Mouse (Mus musculus): ENCODE results near the gene Ypel2.

Ypel2 gene

DNA sequence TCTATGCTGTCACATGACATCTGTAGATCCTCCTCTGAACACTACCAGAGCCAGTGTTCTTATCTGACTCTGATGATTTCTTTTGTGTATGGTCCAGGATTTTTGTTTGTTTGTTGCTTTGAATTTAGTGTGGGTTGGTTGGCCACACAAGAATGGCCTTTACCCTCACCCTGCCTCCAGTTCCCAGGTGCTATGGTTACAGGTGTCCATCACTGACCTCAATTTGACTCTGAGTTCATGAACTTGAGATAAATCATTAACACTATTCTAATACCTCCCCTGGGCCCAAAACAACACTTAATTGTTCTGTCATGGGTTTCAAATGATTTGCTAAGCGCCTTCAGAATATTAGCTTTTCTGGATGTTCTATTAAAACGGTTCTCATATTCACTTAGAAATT, 61.3 kb downstream of the Ypel2 start:
- no peak for DNase-seq (ENCODE audit: low spot score in 2 of 2)

DNA sequence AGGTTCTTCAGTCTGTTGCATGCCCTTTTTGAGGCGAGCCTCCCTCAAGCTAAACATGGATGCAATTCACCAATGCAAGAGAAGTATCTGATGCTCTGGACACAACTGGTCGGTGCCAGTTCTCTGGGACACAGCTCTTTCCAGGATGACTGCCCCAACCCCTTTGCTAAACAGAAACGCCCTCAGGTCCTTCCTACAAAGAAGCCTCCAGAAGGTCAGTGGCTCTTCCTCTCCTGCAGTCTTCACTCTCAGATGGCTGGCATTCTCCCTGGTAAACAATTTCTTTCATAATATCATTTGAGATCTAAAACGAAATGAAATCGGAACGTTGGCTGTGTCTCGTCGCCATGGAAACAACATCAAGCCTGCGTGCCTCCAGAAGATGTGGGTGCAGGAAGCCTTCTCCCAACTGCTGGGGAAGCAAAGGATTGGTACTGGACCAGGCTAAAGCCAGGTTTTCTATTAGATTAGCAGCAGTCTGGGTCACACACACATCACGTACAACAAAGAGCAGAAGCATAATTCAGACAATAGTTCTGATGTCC, 62.8 kb downstream of the Ypel2 start:
- DNase-seq (ENCODE audit: low spot score in 2 of 2), result no peak

DNA sequence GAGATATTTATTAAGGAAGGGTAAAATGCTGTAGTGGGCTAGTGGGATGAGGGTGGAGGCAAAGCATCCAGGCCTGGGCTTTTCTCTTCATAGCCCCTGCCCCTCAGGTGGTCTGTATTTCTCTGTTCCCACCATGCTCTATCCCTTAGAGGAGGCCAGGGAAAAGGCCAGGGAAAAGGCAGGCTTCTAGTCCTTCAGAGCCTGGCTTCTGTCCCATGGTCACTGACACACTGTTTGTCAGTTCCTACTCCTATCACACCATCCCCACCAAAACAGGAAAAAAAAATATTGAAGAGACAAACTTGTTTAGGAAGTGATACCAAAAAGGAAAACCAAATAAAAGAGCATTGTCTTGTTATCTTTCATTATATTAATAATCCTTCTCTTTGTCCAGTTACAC, 63.5 kb downstream of the Ypel2 start:
- no peak for DNase-seq (ENCODE audit: low spot score in 2 of 2)

DNA sequence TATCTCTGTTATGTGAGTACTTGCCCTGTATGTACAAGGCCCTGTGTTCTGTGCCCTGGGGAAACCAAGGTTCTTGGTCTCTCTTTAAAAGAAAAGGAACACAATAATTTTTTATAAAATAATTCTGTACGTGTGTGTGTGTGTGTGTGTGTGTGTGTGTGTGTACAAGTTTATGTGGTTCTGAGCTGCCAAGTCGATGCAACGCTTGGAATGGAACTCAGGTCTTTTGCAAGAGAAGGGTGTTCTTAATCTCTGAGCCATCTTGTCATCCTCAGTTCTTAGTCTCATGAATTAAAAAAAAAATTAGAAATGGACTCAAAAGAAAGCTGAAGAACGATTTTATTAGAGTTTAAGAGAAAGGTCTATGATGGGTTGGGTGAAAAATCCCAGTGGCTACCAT, 64.0 kb downstream of the Ypel2 start:
- no peak for DNase-seq (ENCODE audit: low spot score in 2 of 2)

DNA sequence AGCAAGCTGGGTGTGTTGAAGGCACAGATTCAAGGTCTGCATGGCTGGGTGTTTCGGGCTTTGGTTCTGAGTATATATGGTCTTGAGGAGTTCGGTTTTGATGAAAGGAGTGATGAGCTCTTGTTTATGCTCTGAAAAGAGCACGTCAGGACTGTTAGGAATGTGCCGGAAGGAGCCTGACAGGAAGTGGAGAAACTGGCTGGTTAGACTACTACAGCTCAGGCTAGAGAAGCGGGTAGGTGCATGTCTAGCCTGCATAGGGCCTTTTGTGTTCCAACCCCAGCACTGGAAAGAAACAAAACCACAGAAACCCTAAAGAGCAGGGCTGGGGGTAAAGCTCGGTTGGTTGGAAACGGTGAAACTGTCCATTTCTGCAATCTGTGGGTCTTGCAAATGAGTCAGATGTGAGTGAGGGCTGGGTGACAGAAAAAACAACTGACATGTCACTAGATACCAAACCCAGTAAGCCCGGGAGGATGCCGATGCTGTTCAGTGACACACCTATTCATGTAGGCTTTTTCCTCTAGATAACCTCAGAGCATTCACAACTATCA, 68.3 kb downstream of the Ypel2 start:
- no peak for DNase-seq (ENCODE audit: low spot score in 2 of 2)

DNA sequence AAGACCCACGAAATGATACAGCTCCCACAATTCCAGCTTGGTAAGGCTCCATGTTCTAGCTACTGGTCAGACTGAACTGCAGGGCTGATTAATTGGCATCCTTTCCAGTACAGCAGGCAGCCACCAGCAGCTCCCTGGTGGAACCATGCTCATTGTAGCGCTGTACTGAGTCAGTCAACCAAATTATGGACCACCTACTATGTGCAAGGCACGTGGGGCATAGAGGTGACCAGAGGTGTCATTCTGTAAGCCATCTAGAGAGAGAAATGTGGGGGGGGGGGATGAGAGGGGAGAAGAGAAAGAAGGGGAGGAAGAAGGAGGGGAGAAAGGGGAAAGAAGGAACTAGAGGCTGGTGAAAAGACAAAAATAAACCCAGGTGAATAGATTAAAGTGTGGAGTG, 68.9 kb downstream of the Ypel2 start:
- no peak for DNase-seq (ENCODE audit: low spot score in 2 of 2)

DNA sequence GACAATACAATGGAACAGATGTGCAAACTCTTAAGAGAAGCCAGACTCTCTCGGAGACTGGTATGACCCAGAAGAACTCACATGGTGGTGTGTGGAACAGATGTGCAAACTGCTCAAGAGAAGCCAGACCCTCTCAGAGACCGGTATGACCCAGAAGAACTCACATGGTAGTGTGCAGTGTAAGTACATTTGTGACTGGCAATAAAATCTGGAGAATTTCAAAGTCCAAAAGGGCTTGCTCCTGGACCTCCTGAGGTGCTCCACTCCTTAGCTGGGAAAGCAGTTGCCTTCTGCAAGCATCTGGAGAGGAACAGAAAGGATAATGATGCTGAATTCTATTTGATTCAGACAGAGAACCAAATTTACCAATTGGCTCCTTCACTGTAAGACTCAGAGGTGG, 69.9 kb downstream of the Ypel2 start:
- DNase-seq (ENCODE audit: low spot score in 2 of 2), result no peak

DNA sequence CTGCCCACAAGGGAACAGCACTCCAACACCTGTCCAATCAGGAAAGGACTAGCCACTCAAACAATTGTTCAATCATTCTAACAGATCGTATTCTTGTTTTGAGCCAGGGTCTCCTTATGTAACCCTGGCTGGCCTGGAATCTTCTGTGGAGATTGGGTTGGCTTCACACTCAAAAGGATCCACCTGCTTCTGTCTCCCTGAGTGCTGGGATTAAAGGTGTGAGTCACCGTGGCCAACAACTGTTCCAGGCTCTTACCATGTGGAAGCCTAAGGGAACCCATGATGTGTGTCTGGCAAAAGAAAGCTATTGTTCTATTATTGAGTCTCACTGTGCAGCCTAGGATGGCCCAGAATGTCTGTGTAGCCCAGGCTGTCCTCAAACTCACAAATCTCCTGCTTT, 71.5 kb downstream of the Ypel2 start:
- no peak for DNase-seq (ENCODE audit: low spot score in 2 of 2)

DNA sequence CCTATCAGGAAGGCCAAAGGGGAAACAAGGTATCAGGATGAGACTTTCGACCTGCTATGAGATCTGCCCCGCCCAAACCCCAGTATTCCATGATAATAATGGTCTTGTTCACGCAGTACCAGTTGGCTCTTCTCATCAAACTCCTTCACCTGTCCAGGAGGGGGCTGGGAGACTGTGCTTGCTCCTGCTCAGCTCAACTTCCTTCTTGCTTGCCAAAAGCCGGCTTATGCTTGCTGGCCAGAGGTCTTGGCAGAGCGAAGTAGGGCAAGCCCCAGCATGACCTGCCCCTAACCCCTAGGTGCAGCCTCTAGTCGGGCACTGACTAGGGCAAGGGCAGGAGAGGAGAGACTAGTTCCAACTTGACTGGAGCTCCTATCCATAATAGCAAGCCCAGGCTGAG, 72.2 kb downstream of the Ypel2 start:
- peak in 1 of 2 experiments; percentile 30 for DNase-seq (ENCODE audit: low spot score in 2 of 2)

DNA sequence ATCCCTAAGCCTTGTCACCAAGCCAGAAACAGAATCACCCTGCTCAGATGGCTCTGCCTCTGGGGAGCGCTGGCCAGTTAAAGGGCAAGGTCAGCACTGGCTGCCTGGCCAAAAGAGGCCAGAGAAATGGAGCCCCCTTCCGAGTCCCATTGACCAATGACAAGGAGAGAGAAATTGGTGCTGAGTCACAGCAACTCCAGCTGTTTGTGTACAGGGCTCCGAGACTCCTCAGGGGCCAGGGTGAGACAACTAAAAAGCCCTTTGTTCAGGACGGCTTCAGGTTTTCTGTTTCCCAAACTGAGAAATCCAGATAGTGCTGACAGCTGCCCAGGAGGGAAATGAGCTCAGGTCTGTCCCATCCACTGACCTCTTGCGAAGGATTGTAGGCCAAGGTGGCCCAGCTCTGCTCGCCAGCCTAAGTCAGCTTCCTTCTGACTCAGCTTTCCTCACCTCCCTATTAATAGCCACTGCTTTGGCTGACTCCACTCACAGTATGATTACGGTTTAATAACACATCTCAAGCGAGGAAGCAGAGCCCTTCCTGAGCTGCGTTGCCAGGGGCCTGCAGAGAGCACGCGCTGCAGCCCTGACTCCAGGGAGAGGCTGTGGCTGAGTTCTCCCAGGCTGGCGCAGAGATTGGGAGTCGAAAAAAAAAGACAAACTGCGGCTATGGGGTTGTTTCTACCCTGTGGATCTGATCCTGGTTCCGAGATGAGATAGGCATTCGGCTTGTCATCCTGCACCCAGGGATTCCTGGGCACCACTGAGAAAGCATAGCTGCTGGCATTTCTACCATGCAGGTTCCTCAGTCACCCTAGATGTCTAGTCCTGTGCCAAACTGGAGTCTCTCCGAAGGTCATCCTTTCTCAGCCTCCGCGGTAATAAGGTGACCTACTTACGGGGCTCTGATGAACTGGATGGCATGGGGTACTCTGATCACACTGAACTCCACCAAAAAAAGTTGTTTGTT, 73.1 kb downstream of the Ypel2 start:
- DNase-seq (ENCODE audit: low spot score in 2 of 2), result peak in 1 of 2 experiments; percentile 15

DNA sequence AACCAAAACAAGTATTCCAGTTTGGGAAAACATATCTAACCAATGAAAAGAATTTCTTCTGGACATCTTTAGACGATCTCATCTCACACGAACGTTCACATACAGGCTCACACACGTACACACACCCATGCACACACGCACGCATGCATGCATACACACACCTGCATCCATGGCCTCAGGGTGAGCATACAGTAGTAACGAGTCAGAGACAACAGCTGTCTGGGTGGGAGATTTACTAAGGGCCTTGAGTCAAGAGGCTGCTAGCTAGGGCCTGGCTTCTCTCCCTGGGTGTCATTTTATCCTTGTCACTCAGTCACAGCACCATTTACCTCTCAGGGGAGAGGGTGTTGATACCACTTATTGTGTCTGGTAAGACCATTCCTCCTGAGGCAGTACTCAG, 74.0 kb downstream of the Ypel2 start:
- no peak for DNase-seq (ENCODE audit: low spot score in 2 of 2)

DNA sequence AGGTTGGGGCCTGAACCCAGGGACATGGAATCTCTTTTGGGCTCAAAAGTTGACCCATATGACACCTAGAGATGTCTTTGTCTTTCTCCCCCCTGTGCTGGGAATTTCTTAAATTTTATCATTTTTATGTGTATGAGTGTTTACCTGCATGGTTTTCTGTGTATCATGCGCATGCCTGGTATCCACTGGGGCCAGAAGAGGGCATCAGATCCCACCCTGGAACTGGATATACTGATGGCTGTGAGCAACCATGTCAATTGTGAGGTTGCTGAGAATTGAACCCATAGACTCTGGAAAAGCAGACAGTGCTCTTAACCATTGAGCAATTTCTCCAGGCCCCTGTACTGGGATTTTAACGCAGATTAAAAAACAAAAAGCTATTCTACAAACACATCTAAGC, 76.0 kb downstream of the Ypel2 start:
- DNase-seq (ENCODE audit: low spot score in 2 of 2), result no peak

DNA sequence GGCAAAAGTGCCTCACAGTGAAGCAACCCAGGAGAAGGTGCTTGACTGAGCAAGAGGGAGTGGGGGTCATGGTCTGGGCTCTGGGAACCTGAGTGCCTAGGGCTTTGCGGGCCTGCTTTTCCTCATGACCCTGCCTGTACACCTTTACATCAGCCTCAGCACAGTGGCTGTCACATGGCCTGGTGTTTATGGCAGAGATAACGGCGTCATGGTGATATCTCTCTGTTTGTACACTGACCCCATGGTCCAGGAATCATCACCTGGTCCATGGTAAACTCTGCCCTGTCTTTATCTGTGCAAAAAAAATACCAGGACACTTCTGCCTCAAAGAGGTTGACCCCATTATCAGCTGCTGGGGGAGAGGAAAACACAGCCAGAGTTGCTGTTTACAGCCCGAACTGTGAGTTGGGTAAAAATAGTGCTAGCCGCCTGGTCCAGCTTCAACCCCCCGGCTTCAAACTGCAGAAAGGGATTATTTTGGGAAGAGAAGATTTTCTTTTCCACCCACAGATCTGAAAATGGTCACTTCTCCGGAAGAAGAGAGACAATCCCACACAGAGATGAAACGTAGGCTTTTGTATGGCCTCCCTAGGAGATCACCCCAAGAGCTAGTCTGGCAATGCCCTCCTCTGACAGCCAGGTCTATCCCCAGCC, 76.8 kb downstream of the Ypel2 start:
- no peak for DNase-seq (ENCODE audit: low spot score in 2 of 2)

DNA sequence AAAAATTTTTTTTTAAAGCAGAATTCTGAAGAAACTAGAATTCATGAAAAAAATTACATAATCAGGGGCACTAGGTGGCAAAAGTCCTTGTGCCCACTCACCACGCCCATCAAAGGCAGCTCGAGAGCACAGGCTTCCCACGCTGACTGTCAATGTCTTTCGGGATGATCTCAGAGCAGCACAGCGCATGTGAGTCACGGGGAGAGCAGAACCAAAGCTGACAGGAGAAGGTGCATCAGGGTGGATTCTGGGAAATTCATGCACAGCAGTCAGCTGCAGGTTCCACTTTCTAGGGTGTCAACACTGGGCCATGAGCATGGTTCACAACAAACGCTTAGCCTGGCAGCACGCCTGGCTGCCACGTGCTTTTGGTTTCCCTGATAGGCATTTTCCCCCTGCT, 79.2 kb downstream of the Ypel2 start:
- no peak for DNase-seq (ENCODE audit: low spot score in 2 of 2)

DNA sequence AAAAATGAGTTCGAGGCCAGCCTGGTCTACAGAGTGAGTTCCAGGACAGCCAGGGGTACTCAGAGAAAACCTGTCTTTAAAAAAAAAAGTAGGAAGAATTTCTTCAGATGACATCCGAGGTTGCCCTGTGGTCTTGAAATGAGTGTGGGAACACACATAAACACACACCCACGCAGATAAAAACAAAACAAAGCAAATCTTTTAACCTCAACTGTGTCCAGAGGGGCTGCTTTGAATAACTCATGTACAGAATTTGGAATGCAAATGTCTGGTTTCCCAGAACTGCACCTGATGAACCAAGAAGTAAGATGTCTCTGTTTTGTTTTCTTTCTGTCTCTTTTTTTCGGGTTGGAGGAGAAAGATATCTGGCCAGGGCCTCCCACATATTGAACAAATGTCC, 83.3 kb downstream of the Ypel2 start:
- DNase-seq (ENCODE audit: low spot score in 2 of 2), result no peak

DNA sequence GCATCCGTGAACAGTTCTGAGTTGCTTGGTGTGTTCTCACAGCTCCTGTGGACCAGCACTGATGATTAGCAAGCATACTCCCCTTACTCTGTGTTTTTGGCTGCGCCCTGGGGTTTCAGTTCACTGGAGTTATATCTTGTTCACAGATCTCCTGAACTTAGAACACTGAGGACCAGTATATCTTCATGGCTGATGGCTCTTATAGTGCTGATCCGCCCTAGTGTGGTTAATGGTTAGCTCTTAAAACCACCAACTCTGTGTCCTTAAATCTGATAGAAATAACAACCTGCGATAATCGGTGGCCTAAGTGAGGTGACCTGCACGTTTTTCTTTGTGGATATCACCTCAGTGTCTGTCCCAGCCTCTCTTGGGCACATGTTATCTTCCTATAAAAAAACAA, 84.5 kb downstream of the Ypel2 start:
- no peak for DNase-seq (ENCODE audit: low spot score in 2 of 2)

DNA sequence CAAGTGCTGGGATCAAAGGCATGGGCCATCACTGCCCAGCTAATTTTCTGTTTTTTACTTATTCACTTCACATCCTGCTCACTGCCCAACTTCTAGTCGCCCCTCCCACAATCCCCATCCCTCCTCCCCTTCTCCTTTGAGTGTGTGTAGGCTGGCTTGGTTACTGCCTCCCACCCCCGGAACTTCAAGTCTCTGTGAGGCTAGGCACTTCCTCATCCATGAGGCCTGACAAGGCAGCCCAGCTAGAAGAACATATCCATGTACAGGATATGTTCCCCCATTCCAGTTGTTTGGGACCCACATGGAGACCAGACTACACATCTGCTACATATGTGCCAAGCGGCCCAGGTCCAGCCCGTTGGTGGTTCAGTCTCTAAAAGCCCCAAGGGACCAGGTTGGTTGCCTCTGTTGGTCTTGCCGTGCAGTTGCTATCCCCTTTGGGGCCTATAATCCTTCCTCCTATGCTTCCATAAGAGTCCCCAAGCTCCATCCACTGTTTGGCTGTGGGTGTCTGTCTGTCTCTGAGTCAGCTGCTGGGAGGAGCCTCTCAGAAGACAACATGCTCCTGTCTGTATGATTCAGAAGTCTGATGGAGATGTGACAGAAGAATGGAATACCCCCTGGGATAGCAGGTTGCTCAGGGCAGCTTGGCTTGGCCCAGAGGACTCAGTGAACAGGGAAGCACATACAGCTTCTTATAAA, 85.5 kb downstream of the Ypel2 start:
- DNase-seq (ENCODE audit: low spot score in 2 of 2), result no peak

DNA sequence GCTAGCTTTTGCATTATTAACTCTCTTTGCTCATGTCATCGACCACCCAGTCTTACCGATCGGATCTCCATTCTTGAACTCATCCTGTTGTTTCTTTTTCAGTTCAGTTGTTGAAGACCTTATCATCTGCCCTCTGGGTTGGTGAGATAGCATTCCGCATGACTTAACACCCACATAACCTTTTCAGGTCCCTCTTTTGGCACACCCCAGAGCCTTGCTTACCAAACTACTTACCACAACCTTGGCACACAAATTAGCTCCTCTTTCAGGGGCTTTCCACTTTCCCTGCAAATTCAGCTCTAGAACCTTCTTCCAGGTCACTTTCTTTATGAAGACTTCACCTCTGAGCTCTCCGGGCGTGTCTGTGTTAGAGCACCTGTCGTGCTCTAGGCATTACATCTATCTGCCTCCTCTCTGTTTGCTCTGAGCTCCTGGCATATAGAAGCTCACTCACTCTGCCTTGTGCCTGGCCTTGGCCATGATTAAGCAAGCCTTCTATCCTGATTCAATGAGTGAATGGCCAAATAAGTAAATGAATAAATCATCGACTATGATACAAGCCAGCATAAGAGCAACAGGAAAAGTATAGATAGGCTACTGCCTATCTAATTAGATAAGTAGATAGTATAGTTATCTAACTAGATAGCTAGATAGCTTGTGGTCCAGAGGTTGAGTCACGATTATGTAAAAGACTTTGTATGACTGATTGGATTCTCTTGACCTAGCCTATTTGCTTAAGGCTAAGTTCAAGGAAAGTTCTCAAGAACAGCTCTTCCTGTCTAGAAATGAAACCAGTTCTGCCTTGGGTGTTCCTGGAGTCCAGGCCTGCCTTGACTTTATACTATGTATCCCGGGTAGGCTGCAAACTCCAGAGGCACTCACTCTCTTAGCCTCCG, 86.5 kb downstream of the Ypel2 start:
- no peak for DNase-seq (ENCODE audit: low spot score in 2 of 2)

DNA sequence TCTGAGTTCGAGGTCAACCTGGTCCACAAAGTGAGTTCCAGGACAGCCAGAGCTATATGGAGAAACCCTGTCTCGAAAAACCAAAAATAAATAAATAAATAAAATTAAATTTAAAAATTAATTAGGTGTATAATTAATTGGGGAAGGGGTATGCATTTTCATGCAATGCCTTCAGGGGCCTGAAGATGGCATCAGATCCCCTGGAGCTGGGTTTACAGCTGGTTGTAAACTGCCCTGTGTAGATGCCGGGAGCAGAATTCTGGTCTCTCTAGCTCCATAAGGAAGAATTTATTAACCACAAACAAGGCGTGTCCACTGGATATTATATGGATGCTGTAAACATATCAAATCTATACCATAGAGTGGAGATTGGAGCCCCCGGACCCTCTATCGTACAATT, 87.2 kb downstream of the Ypel2 start:
- no peak for DNase-seq (ENCODE audit: low spot score in 2 of 2)

DNA sequence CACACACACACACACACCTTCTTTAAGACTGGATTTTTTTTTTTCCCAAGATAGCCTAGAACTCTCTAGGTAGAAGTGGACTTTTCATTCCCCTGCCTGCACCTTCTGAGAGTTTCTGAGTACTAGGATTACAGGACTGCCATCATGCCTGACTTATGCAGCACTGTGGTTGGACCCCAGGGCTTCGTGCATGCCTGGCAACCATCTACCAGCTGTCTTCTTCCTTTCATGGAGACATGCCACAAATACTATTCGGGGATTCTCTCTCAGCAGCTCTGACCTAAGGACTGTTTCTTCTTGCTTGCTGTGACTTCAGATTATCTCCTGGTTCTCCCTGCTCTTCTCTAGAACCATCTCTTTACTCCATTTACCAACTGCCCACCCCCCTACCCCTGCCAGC, 88.2 kb downstream of the Ypel2 start:
- DNase-seq (ENCODE audit: low spot score in 2 of 2), result no peak

DNA sequence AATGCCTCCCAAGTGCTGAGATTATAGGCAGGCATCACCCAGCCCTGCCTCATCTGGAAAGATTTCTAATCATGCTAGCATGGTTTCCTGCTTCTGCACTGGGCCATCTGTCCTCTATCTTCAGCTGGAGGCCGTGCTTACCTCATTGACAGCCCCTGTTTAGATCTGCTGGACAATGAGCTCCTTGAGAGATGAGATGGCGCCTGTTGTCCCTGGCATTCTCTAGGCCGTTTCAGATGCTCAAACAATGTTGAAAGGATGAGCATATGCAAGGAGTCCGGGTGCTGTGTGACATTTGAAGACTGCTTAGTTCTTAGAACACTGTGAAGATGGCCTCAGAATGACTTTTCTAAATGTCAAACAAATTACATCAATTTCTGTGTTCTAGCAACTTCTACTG, 88.8 kb downstream of the Ypel2 start:
- DNase-seq (ENCODE audit: low spot score in 2 of 2), result no peak

All from urinary bladder, adult 18-20 months (tissue).